Mouse (Mus musculus): ENCODE data around the gene Ube2f. TPM values are rescaled to one million over a fixed set of nuclear protein-coding genes. Genes with fewer than 3 reads are reported as not detected.

Gene Ube2f
- polyA plus RNA-seq, 1 experiment = 86.4 TPM

DNA sequence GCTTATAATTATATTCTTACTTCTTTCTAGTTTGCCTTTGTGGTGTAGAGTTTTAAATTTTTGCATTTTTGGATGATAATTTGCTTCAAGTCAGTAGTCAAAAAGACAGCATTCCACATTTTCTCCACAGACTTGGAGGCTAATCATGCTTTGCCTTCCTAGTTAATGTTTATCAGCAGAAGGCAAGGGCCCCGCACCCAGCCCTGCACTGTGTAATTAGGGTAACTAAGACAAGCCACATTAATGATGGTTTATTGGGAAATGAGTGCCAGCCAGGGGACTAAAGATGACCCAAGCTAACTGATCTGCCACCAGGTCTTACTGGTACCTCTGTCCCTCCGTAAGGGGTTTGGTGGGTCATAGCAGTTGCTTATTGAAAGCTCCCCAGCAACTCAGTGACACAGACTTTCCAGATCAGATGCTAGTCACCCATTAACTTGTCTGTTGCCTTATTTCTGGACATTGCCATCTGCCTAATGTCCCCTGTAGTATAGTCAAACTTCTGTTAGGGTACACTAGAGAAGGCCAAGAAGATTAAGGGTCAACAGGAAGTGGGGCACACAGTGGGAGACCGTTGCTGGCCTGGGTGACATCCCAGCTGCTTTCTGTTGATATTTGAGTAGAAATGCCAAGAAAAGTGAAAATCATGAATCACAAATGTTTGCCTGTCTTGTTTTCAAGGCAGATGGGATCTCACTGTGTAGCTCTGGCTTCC lies 51.3 kb downstream of the Ube2f start:
- H3K4me1 ChIP-seq (ENCODE audit: control insufficient read depth, insufficient read depth, low read length) = peaks cover 17% of the 10 kb centered on the region
- no peak for TF ChIP-seq POLR2A (IDR thresholded peaks at IDR 0.05; ENCODE audit: borderline replicate concordance, low read depth, low read length)
- TF ChIP-seq CTCF (IDR thresholded peaks at IDR 0.05; ENCODE audit: low read depth, low read length) = no peak
- no peak overlapping the region for H3K4me3 ChIP-seq (ENCODE audit: insufficient read depth, low read length)
- H3K27ac ChIP-seq (ENCODE audit: insufficient read depth, low read depth, low read length) = no peak overlapping the region

DNA sequence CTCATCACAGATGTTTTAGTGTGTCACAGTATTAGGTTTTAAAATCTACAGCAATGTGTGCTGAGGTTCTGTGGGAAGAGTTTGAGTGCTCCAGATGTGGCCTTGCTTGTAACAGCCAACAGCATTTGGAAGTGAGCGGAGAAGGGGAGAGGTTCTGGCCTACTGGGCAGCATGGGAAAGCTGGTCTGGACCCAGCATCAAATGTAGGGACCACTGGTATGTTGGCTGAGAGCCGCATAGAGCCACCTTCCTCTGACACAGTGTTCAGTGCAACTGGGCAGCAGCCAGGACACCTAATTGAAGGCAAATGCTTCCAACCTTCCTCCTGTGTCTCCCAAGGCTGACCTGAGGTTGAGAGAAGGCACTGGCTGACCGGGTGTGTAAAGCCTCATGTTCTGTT lies 51.9 kb downstream of the Ube2f start:
- Histone ChIP-seq H3K27ac (ENCODE audit: insufficient read depth, low read depth, low read length) (no peak overlapping the region), H3K4me1 (ENCODE audit: control insufficient read depth, insufficient read depth, low read length) (peaks cover 17% of the 10 kb centered on the region)
- TF ChIP-seq CTCF (IDR thresholded peaks at IDR 0.05; ENCODE audit: low read depth, low read length) = no peak

DNA sequence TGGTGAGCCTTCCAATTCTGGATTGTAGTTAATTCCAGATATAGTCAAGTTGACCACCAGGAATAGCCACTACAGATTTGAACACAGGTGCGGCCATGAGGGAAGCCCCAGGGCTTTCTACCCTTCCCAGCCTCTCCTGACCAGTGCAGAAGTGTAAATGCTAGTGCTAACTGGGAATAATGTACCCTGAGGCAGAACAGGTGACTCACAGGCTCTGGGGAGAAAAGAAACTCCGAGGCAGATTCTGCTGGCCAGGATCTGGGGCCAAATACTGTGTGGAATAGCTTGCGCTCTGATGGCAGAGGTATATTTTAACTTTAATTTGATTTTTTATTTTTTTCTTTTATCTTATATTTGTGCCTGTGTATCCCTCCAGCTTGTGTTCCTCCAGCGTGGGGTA lies 54.5 kb downstream of the Ube2f start:
- H3K27ac ChIP-seq (ENCODE audit: insufficient read depth, low read depth, low read length) = no peak overlapping the region
- H3K4me3 ChIP-seq (ENCODE audit: insufficient read depth, low read length) = no peak overlapping the region
- H3K4me1 ChIP-seq (ENCODE audit: control insufficient read depth, insufficient read depth, low read length) = peaks cover 15% of the 10 kb centered on the region
- no peak for TF ChIP-seq POLR2A (IDR thresholded peaks at IDR 0.05; ENCODE audit: borderline replicate concordance, low read depth, low read length)
- TF ChIP-seq CTCF (IDR thresholded peaks at IDR 0.05; ENCODE audit: low read depth, low read length) = no peak

More for the DNA sequence above, 51.9 kb downstream of the Ube2f start:
- H3K4me3 ChIP-seq (ENCODE audit: insufficient read depth, low read length) = no peak overlapping the region

DNA sequence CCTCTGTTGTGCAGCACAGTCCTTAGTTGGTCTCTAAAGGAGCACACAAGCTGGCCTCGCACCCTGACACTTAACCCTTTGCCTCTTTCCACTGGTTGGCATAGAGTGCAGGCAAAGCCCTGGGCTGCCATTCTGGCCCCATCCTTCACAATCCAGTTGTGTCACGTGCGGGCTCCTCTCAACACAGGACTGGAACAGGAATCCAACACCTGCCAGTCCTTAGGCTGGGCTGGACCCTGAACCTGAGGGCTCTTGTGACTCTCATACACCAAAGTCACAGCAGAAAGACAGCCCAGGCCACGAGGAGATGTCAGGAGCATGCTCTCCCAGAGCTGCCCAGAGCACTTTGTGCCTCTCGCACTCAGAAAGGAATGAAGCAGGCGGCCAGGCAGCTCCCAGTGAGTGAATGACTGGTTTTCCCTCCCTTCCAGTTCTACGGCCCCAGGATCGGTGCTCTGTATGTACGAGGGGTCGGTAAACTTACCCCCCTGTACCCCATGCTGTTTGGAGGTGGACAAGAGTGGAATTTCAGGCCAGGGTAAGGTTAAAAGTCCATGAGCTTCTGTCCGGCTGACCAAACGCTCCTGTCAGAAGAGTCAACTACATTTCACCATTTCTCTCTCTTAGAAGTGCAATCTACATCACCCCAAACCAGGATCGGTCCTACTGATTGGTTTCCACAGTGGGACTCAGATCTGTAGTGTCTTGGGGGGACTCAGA lies 59.4 kb downstream of the Ube2f start:
- Histone ChIP-seq H3K4me3 (ENCODE audit: insufficient read depth, low read length) (no peak overlapping the region), H3K27ac (ENCODE audit: insufficient read depth, low read depth, low read length) (no peak overlapping the region), H3K4me1 (ENCODE audit: control insufficient read depth, insufficient read depth, low read length) (0 out of 2 replicates have a peak, but pooled peaks cover 4% of the 10 kb centered on the region)
- TF ChIP-seq POLR2A (IDR thresholded peaks at IDR 0.05; ENCODE audit: borderline replicate concordance, low read depth, low read length) (no peak), CTCF (IDR thresholded peaks at IDR 0.05; ENCODE audit: low read depth, low read length) (no peak)

DNA sequence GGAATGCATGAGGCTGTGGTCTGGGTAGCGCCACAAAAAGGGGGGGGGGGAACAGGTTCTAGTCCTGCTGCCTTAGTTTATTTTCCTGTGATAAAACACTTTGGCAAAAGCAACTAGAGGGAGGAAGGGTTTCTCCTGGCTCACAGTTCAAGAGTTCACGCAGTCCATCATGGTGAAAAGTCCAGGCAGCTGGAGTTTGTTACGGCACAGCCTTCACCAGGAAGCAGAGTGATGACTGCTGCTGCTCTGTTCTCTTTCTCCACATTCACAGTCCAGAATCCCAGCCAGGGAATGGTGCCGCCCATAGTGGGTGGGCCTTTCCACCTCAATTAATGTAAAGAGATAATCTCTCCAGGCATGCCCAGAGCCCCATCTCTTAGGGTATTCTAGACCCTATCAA lies 62.2 kb downstream of the Ube2f start:
- TF ChIP-seq CTCF (IDR thresholded peaks at IDR 0.05; ENCODE audit: low read depth, low read length) = no peak
- TF ChIP-seq POLR2A (IDR thresholded peaks at IDR 0.05; ENCODE audit: borderline replicate concordance, low read depth, low read length) = no peak
- Histone ChIP-seq H3K4me3 (ENCODE audit: insufficient read depth, low read length) (no peak overlapping the region), H3K27ac (ENCODE audit: insufficient read depth, low read depth, low read length) (no peak overlapping the region), H3K4me1 (ENCODE audit: control insufficient read depth, insufficient read depth, low read length) (0 out of 2 replicates have a peak, but pooled peaks cover 4% of the 10 kb centered on the region)

DNA sequence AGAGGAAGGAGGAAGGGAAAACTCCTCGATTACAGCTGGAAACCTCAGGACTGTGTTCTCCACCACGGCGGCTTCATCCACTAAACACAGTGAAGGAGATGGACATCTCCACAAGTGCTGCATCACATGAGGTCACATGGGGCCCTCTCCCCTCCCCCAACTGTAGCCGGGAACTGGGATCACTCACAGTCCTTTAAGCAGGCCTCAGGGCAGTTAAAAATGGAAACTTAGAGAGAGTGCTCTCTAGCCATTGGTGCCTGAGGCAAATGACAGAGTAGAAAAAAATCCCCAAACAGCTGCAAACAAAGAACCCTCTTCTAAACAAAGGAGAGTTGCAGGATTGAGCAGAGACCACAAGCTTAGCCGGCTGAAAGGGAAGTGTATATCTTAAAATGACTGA lies 63.1 kb downstream of the Ube2f start:
- TF ChIP-seq POLR2A (IDR thresholded peaks at IDR 0.05; ENCODE audit: borderline replicate concordance, low read depth, low read length) = no peak
- TF ChIP-seq CTCF (IDR thresholded peaks at IDR 0.05; ENCODE audit: low read depth, low read length) = no peak
- 0 out of 2 replicates have a peak overlapping the region, but pooled peaks have one; percentile 11 for H3K27ac ChIP-seq (ENCODE audit: insufficient read depth, low read depth, low read length)
- H3K4me1 ChIP-seq (ENCODE audit: control insufficient read depth, insufficient read depth, low read length) = 0 out of 2 replicates have a peak, but pooled peaks cover 4% of the 10 kb centered on the region
- no peak overlapping the region for H3K4me3 ChIP-seq (ENCODE audit: insufficient read depth, low read length)

DNA sequence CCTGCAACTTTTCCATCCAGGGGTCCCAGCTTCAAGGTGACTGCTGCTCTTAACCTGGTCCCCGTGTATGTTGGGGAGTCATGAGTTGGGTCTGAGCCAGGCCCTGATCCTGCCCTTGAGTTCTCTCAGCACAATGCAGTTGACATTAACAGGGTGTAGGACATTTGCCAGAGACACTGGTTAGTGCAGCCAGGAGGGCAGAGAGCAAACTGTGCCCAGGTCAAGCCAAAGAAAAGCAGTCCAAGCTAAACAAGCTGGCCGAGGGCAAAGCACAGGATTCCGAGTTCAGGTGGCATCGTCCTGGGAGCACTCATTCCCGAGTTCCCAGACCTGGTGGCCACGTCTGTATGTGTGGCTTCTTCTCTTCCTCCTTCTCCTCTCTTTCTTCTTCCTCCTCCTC lies 67.6 kb downstream of the Ube2f start:
- TF ChIP-seq POLR2A (IDR thresholded peaks at IDR 0.05; ENCODE audit: borderline replicate concordance, low read depth, low read length) (no peak), CTCF (IDR thresholded peaks at IDR 0.05; ENCODE audit: low read depth, low read length) (no peak)
- 0 out of 2 replicates have a peak, but pooled peaks cover 4% of the 10 kb centered on the region for H3K4me1 ChIP-seq (ENCODE audit: control insufficient read depth, insufficient read depth, low read length)
- no peak overlapping the region for H3K4me3 ChIP-seq (ENCODE audit: insufficient read depth, low read length)
- H3K27ac ChIP-seq (ENCODE audit: insufficient read depth, low read depth, low read length) = no peak overlapping the region

DNA sequence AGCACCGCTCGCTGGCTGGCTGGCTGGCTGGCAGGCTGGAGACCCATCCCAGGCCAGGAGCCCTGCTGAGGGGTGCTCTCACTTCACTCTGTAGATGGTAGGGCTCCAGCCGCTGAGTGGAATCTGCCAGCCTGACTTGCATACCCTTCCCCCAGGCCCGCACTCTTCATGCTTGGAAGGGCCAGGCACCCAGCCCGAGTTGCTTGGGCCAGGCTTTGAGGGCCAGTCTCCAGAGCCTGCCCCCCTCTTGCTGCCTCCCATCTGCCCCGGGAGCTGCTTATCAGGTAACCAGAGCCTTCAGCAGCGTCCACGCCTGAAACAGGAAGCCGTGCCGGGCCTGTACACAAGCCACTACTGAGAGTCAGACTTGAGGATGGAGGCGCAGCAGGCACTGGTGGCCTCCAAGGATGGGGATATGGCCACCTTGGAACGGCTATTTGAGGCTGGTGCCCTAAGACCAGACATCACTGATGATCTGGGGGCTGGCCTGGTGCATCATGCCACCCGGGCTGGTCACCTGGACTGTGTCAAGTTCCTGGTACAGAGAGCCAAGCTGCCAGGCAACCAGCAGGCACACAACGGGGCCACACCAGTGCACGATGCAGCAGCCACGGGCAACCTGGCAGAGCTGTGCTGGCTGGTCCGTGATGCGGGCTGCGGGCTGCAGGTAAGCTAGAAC lies 71.8 kb downstream of the Ube2f start, which contains the start of gene Espnl:
Gene Espnl (plus strand): TSS at position 316 of the 679 bp plus-strand sequence.
- TF ChIP-seq POLR2A (IDR thresholded peaks at IDR 0.05; ENCODE audit: borderline replicate concordance, low read depth, low read length) (no peak), CTCF (IDR thresholded peaks at IDR 0.05; ENCODE audit: low read depth, low read length) (no peak)
- no peaks in the 10 kb centered on the region for H3K4me1 ChIP-seq (ENCODE audit: control insufficient read depth, insufficient read depth, low read length)
- H3K27ac ChIP-seq (ENCODE audit: insufficient read depth, low read depth, low read length) = no peak within 1 kb of the TSS
- H3K4me3 ChIP-seq (ENCODE audit: insufficient read depth, low read length) = no peak within 1 kb of the TSS

DNA sequence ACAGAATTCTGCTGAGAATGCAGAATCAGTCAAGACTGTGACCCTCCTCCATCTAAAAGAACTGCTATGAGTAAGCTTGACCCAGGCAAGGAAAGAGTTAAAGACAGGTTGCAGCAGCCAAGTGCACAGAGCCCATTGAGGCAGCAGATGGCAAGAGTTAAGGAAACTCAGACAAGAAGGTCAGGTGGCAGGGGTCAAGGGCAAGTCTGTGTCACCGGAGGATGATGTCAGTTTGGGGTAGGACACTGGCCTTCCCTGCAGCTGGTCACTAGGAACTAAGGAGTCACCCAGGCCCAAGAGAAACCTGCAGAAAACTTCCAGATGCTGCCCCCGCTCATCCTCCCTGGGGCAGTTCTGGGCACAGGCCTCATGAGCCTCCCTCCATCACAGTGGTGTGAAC lies 74.5 kb downstream of the Ube2f start:
- no peak overlapping the region for H3K27ac ChIP-seq (ENCODE audit: insufficient read depth, low read depth, low read length)
- H3K4me3 ChIP-seq (ENCODE audit: insufficient read depth, low read length) = no peak overlapping the region
- no peaks in the 10 kb centered on the region for H3K4me1 ChIP-seq (ENCODE audit: control insufficient read depth, insufficient read depth, low read length)
- TF ChIP-seq POLR2A (IDR thresholded peaks at IDR 0.05; ENCODE audit: borderline replicate concordance, low read depth, low read length) = no peak
- TF ChIP-seq CTCF (IDR thresholded peaks at IDR 0.05; ENCODE audit: low read depth, low read length) = no peak

Measured in bone marrow macrophage, adult 2 months (primary cell).